Mouse (Mus musculus) adrenal gland, adult 2 months (tissue): ENCODE results near the gene Olfr1226. TPM values are rescaled to one million over a fixed set of nuclear protein-coding genes. Genes with fewer than 3 reads are reported as not detected.
"Not testable (repeated sequence)": the region's sequence is repeated elsewhere in the genome, so short reads cannot be mapped to it uniquely, and the experiment has no call there.

Experiments used
- DNase-seq: peaks from one replicate; pipeline ENCODE4 v3.0.0; 2021
- long read RNA-seq: library from polyadenylated mRNA; stranded (forward); transcript quantifications from one replicate; pipeline ENCODE4 v2.0.0, GENCODE M21; 2021
- polyA plus RNA-seq: library from polyadenylated mRNA; depleted of rRNA; stranded (reverse); fragments of >200 nt; gene quantifications from 2 replicates; pipeline ENCODE4 v1.2.3, GENCODE M21; 2012; rRNA removed
- total RNA-seq, 2 experiments: library from RNA; stranded (reverse); gene quantifications; 2 replicates each; pipeline ENCODE4 v1.2.3; 2021

Olfr1226 gene
- total RNA-seq, result not detected
- polyA plus RNA-seq, result not detected in 2 replicates
- long read RNA-seq, result 0 reads

GRCm38 (mm10) chr2:89199948-89200347 lies at the start of gene Olfr1226:
TSS of gene Olfr1226 (minus strand) at chr2:89200048.
- DNase-seq, result no peak

GRCm38 (mm10) chr2:89196325-89196982 lies 3.4 kb downstream of the Olfr1226 start:
- no peak for DNase-seq

GRCm38 (mm10) chr2:89174569-89174968 lies 25.3 kb downstream of the Olfr1226 start, which contains the start of gene Olfr1225:
TSS of gene Olfr1225 (minus strand) at chr2:89174669.
- no peak for DNase-seq

- not testable (repeated sequence) for DNase-seq
These were observed 35.1 kb downstream of the Olfr1226 start for GRCm38 (mm10) chr2:89164711-89165110.

GRCm38 (mm10) chr2:89163991-89164390 lies 35.9 kb downstream of the Olfr1226 start, which contains the start of gene Olfr1224-ps1:
TSS of gene Olfr1224-ps1 (minus strand) at chr2:89164091.
- not testable (repeated sequence) for DNase-seq

- DNase-seq, result no peak
These were observed 48.4 kb downstream of the Olfr1226 start, which contains the start of gene Olfr1223 for GRCm38 (mm10) chr2:89151460-89151859. TSS of gene Olfr1223 (minus strand) at chr2:89151560.

Other genes starting within 250 kb of the Olfr1226 start
- not detected for gene Olfr1212, start 246.1 kb downstream of the Olfr1226 start, total RNA-seq
- gene Olfr1212, start 246.1 kb downstream of the Olfr1226 start, polyA plus RNA-seq, result not detected in 2 replicates
- not detected for gene Gm13762, start 219.8 kb downstream of the Olfr1226 start, total RNA-seq
- gene Gm13762, start 219.8 kb downstream of the Olfr1226 start, polyA plus RNA-seq, result not detected in 2 replicates
- gene Olfr1214, start 207.4 kb downstream of the Olfr1226 start, total RNA-seq, result not detected
- gene Olfr1214, start 207.4 kb downstream of the Olfr1226 start, polyA plus RNA-seq, result not detected in 2 replicates
- gene Olfr1215, start 193.1 kb downstream of the Olfr1226 start, total RNA-seq, result not detected
- gene Olfr1215, start 193.1 kb downstream of the Olfr1226 start, polyA plus RNA-seq, result not detected in 2 replicates
- gene Olfr1216, start 181.7 kb downstream of the Olfr1226 start, total RNA-seq, result not detected
- not detected in 2 replicates for gene Olfr1216, start 181.7 kb downstream of the Olfr1226 start, polyA plus RNA-seq
- gene Olfr1217, start 168.0 kb downstream of the Olfr1226 start, total RNA-seq, result not detected
- not detected in 2 replicates for gene Olfr1217, start 168.0 kb downstream of the Olfr1226 start, polyA plus RNA-seq
- not detected for gene Olfr1218, start 138.9 kb downstream of the Olfr1226 start, total RNA-seq
- gene Olfr1218, start 138.9 kb downstream of the Olfr1226 start, polyA plus RNA-seq, result not detected in 2 replicates
- not detected for gene Olfr1219, start 116.5 kb downstream of the Olfr1226 start, total RNA-seq
- gene Olfr1219, start 116.5 kb downstream of the Olfr1226 start, polyA plus RNA-seq, result not detected in 2 replicates
- gene Olfr1220, start 93.2 kb downstream of the Olfr1226 start, total RNA-seq, result not detected
- not detected in 2 replicates for gene Olfr1220, start 93.2 kb downstream of the Olfr1226 start, polyA plus RNA-seq
- not detected for gene Olfr1221, start 82.8 kb downstream of the Olfr1226 start, total RNA-seq
- gene Olfr1221, start 82.8 kb downstream of the Olfr1226 start, polyA plus RNA-seq, result not detected in 2 replicates
- not detected for gene Olfr1222, start 67.0 kb downstream of the Olfr1226 start, total RNA-seq
- not detected in 2 replicates for gene Olfr1222, start 67.0 kb downstream of the Olfr1226 start, polyA plus RNA-seq
- not detected for gene Olfr1223, start 48.5 kb downstream of the Olfr1226 start, total RNA-seq
- not detected in 2 replicates for gene Olfr1223, start 48.5 kb downstream of the Olfr1226 start, polyA plus RNA-seq
- not detected for gene Olfr1224-ps1, start 36.0 kb downstream of the Olfr1226 start, total RNA-seq
- gene Olfr1224-ps1, start 36.0 kb downstream of the Olfr1226 start, polyA plus RNA-seq, result not detected in 2 replicates
- gene Olfr1225, start 25.4 kb downstream of the Olfr1226 start, total RNA-seq, result not detected
- not detected in 2 replicates for gene Olfr1225, start 25.4 kb downstream of the Olfr1226 start, polyA plus RNA-seq
- gene Olfr1228, start 54.0 kb upstream of the Olfr1226 start, total RNA-seq, result not detected
- gene Olfr1228, start 54.0 kb upstream of the Olfr1226 start, polyA plus RNA-seq, result not detected in 2 replicates
- gene Olfr1229, start 88.0 kb upstream of the Olfr1226 start, total RNA-seq, result not detected
- not detected in 2 replicates for gene Olfr1229, start 88.0 kb upstream of the Olfr1226 start, polyA plus RNA-seq
- not detected for gene Olfr1230, start 97.2 kb upstream of the Olfr1226 start, total RNA-seq
- gene Olfr1230, start 97.2 kb upstream of the Olfr1226 start, polyA plus RNA-seq, result not detected in 2 replicates
- not detected for gene Olfr1231, start 107.0 kb upstream of the Olfr1226 start, total RNA-seq
- gene Olfr1231, start 107.0 kb upstream of the Olfr1226 start, polyA plus RNA-seq, result not detected in 2 replicates
- not detected for gene Olfr1232, start 129.6 kb upstream of the Olfr1226 start, total RNA-seq
- gene Olfr1232, start 129.6 kb upstream of the Olfr1226 start, polyA plus RNA-seq, result not detected in 2 replicates
- not detected for gene Olfr1233, start 142.3 kb upstream of the Olfr1226 start, total RNA-seq
- not detected in 2 replicates for gene Olfr1233, start 142.3 kb upstream of the Olfr1226 start, polyA plus RNA-seq
- gene Olfr1234, start 164.8 kb upstream of the Olfr1226 start, total RNA-seq, result not detected
- gene Olfr1234, start 164.8 kb upstream of the Olfr1226 start, polyA plus RNA-seq, result not detected in 2 replicates
- not detected for gene Olfr1238, start 209.6 kb upstream of the Olfr1226 start, total RNA-seq
- not detected in 2 replicates for gene Olfr1238, start 209.6 kb upstream of the Olfr1226 start, polyA plus RNA-seq
- gene Olfr1239, start 220.4 kb upstream of the Olfr1226 start, total RNA-seq, result not detected
- not detected in 2 replicates for gene Olfr1239, start 220.4 kb upstream of the Olfr1226 start, polyA plus RNA-seq
- gene Olfr1240, start 243.0 kb upstream of the Olfr1226 start, total RNA-seq, result not detected
- gene Olfr1240, start 243.0 kb upstream of the Olfr1226 start, polyA plus RNA-seq, result not detected in 2 replicates